7 mouse cellular contexts compared by ENCODE assay signal in genomic region chr1:85896110-85896509, GRCm38 (mm10). TPM values are rescaled to one million over a fixed set of nuclear protein-coding genes. Genes with fewer than 3 reads are reported as not detected.
A peak's percentile ranks its signal among the peaks of the same experiment; 100 is the strongest.
DNase-seq lines count a peak whose midpoint lies in the region; ATAC-seq and TF ChIP-seq lines count a peak whose summit lies in the region.

No protein-coding gene starts in this region.

- H3K4me1 ChIP-seq in forebrain, embryonic 12.5 days: peaks cover 62% of the 10 kb centered on the region
- peaks cover 63% of the 10 kb centered on the region for H3K4me1 ChIP-seq in limb, embryonic 13.5 days
- H3K4me1 ChIP-seq in olfactory bulb, adult 2 months (ENCODE audit: control insufficient read depth, insufficient read depth, low read length): peaks cover 41% of the 10 kb centered on the region

- H3K27me3 ChIP-seq in forebrain, embryonic 12.5 days: no peaks in the 10 kb centered on the region
- H3K27me3 ChIP-seq in limb, embryonic 13.5 days: no peaks in the 10 kb centered on the region

- no peaks in the 10 kb centered on the region for H3K9me3 ChIP-seq in forebrain, embryonic 12.5 days
- H3K9me3 ChIP-seq in limb, embryonic 13.5 days: peaks cover 3% of the 10 kb centered on the region; the same call in 1 of the 2 replicates

- no peak overlapping the region; the same call in 1 of the 2 replicates for H3K9ac ChIP-seq in forebrain, embryonic 12.5 days
- peak overlapping the region; percentile 85 for H3K9ac ChIP-seq in limb, embryonic 13.5 days

- H3K36me3 ChIP-seq in forebrain, embryonic 12.5 days (replicated peaks): no peaks in the 10 kb centered on the region
- no peaks in the 10 kb centered on the region for H3K36me3 ChIP-seq in limb, embryonic 13.5 days

- H3K4me3 ChIP-seq in layer of hippocampus, adult 2 months: peak overlapping the region; percentile 93
- peak overlapping the region; percentile 74 for H3K4me3 ChIP-seq in forebrain, embryonic 12.5 days (replicated peaks)
- peak overlapping the region; percentile 84 for H3K4me3 ChIP-seq in limb, embryonic 13.5 days
- H3K4me3 ChIP-seq in olfactory bulb, adult 2 months (ENCODE audit: insufficient read depth, low read depth, low read length): peak overlapping the region; percentile 64

- no peak for ATAC-seq in forebrain, embryonic 12.5 days (ENCODE audit: low FRiP score)
- no peak for ATAC-seq in limb, embryonic 13.5 days (ENCODE audit: low FRiP score, low read depth)

- peak overlapping the region; percentile 82 for H3K4me2 ChIP-seq in forebrain, embryonic 12.5 days
- H3K4me2 ChIP-seq in limb, embryonic 13.5 days (replicated peaks): peak overlapping the region; percentile 79

- 72% methylated on average over 5 of the region's 5 CpGs for WGBS in forebrain, embryonic 12.5 days
- WGBS in limb, embryonic 13.5 days: 79% methylated on average over 5 of the region's 5 CpGs
- WGBS in olfactory bulb, adult 2 months: 29% methylated on average over 5 of the region's 5 CpGs

- no peak for DNase-seq in layer of hippocampus, adult 2 months (ENCODE audit: low spot score in 2 of 2)
- DNase-seq in layer of hippocampus, adult 11-12 months (ENCODE audit: low spot score): no peak
- no peak for DNase-seq in cerebellum, postnatal 4 days (ENCODE audit: low spot score in 2 of 2)
- DNase-seq in ovary, adult 18-20 months (ENCODE audit: low spot score): no peak

- no peak for TF ChIP-seq POLR2A in olfactory bulb, adult 2 months (IDR thresholded peaks at IDR 0.05; ENCODE audit: insufficient read depth, low read depth, low read length)

- no peak for TF ChIP-seq CTCF in layer of hippocampus, adult 2 months (conservative IDR thresholded peaks at IDR 0.05)
- no peak for TF ChIP-seq CTCF in olfactory bulb, adult 2 months (IDR thresholded peaks at IDR 0.05; ENCODE audit: insufficient read depth, low read depth, low read length)

- H3K27ac ChIP-seq in layer of hippocampus, adult 2 months: peak overlapping the region; percentile 96
- no peak overlapping the region for H3K27ac ChIP-seq in forebrain, embryonic 12.5 days
- H3K27ac ChIP-seq in limb, embryonic 13.5 days: peak overlapping the region; percentile 93; the same call in 1 of the 2 replicates
- peak overlapping the region; percentile 76 for H3K27ac ChIP-seq in olfactory bulb, adult 2 months (ENCODE audit: insufficient read depth, low read depth, low read length)

RNA-seq across cellular contexts. Expression of gene Itm2c, which starts 2.0 kb away (rescaled TPM):
- 100 to 1,000 TPM; 748 to 802 TPM for total RNA-seq in layer of hippocampus, adult 2 months (2021)
- polyA plus RNA-seq in forebrain, embryonic 12.5 days (2016; fragmentation: Nextera tagmentation; extraction: Ambion mirVana): 116 and 119 TPM in 2 replicates
- polyA plus RNA-seq in limb, embryonic 13.5 days (2015; fragmentation: Nextera tagmentation; extraction: Ambion mirVana): 289 and 290 TPM in 2 replicates
- polyA plus RNA-seq in olfactory bulb, adult 2 months (2012; ENCODE audit: insufficient read depth, insufficient read length, low replicate concordance, missing spikeins): not detected in 2 replicates

RNA-seq across cellular contexts. Expression of gene 4933407L21Rik, which starts 32.2 kb away (rescaled TPM):
- total RNA-seq in layer of hippocampus, adult 2 months (2021): 1 to 10 TPM; 3.3 to 3.6 TPM
- polyA plus RNA-seq in forebrain, embryonic 12.5 days (2016; fragmentation: Nextera tagmentation; extraction: Ambion mirVana): 2.4 and 3.7 TPM in 2 replicates
- polyA plus RNA-seq in limb, embryonic 13.5 days (2015; fragmentation: Nextera tagmentation; extraction: Ambion mirVana): 0.56 and 0.77 TPM in 2 replicates
- polyA plus RNA-seq in olfactory bulb, adult 2 months (2012; ENCODE audit: insufficient read depth, insufficient read length, low replicate concordance, missing spikeins): not detected in 2 replicates
